Mouse (Mus musculus) lung, adult 2 months (tissue): ENCODE results near the gene Snx33. TPM values are rescaled to one million over a fixed set of nuclear protein-coding genes. Genes with fewer than 3 reads are reported as not detected.
A peak's percentile ranks its signal among the peaks of the same experiment; 100 is the strongest.

Experiments used
- DNase-seq: peaks from one replicate; pipeline ENCODE4 v3.0.0; 2022
- H3K4me1 ChIP-seq: fragments of 200-500 bp; 2 replicates; pipeline ENCODE4 v1.6.1; 2011; ENCODE audit warnings: low read length; ENCODE audit not compliant: control insufficient read depth, insufficient read depth
- H3K4me3 ChIP-seq: fragments of 200-500 bp; replicated peaks from 2 replicates; pipeline ENCODE3; 2011; ENCODE audit warnings: low read depth, mild to moderate bottlenecking, control low read depth, low read length; ENCODE audit errors: extremely low read depth
- CTCF ChIP-seq: fragments of 200-500 bp; IDR thresholded peaks from 2 replicates; pipeline ENCODE4 v1.5.1; 2011; ENCODE audit warnings: mild to moderate bottlenecking, low read length, control low read depth; ENCODE audit not compliant: insufficient read depth
- POLR2A ChIP-seq: fragments of 200-500 bp; IDR thresholded peaks from 2 replicates; pipeline ENCODE4 v1.6.1; 2011; ENCODE audit warnings: low read depth, mild to moderate bottlenecking, control low read depth, low read length, borderline replicate concordance; ENCODE audit errors: extremely low read depth
- WGBS: fragments of 180-500 bp; shearing (Covaris S2); methylation state at CpG from one replicate; pipeline ENCODE4 v1.1.7; 2018; 5-methylcytosine and 5-hydroxymethylcytosine counted together
- polyA plus RNA-seq: library from polyadenylated mRNA; depleted of rRNA; stranded (reverse); fragments of >200 nt; gene quantifications from 2 replicates; pipeline ENCODE4 v1.2.3, GENCODE M21; 2012

The Snx33 gene
- polyA plus RNA-seq, 1 experiment = 23.6 TPM

DNA sequence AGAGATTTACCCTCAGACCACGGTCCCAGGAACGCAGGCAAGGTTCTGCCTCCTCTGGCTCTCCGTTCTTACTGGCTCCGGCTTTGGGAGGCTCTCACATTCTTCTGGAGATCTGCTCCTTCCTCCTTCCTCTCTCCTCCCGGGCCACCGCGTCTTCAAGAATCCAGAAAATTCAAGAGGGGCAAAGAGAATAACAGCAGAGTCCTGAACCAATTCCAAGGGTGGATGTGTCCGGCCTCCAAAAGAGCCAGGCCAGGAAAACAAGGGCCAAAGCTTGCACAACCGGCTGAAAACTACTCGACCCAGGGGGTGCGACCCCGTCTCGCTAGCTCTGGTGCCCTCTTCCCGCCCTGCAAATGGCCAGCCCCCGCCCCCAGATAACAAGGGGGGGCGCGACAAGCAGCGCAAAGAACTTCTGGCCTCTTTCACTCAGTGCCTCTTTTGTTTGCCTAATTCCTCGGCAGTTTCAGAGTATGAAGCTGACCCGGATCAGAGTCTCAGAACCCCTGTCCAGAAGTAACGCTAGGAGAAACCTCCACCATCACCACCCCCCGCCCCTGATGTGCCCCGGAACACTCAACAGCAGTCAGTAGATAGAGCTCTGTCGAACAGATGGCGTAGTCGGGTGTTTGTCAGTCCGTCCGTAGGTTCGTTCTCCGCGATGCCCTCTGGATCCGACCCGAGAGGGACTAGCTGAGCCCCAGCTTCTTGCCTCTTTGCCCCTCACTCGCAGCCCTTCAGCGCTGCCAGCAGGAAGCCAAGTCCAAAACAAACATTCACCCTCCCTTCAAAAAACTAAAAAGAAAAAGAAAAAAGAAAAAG, 769 bp downstream of the Snx33 start:
- TF ChIP-seq CTCF (no peak), POLR2A (peak; percentile 60; the same call in 1 of the 2 replicates)
- Histone ChIP-seq H3K4me3 (peak overlapping the region; percentile 76), H3K4me1 (peaks cover 37% of the 10 kb centered on the region)
- 1% methylated on average over 35 of the region's 35 CpGs for WGBS
- peak; percentile 67 for DNase-seq

DNA sequence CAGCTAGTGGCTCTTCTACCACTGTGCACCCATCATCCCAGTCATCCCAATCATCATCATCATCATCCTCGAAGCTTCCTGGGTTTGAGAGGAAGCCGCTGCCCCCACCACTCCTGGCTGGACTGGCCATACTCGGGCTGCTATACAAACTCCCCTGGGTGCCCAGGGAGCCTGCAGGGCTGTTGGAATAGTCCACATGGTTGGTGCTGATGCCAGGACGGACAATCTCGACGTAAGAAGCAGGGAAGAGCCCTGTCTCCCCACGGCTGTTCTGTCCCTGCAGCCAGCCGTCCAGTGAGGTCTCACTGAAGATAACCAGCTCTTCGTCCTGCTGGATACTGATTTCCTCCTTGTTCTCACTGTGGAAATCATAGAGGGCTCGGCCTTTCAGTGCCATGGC, 1.8 kb downstream of the Snx33 start:
- DNase-seq = no peak
- H3K4me3 ChIP-seq = peak overlapping the region; percentile 76
- no peak for TF ChIP-seq CTCF
- TF ChIP-seq POLR2A = no peak
- H3K4me1 ChIP-seq = peaks cover 37% of the 10 kb centered on the region
- 66% methylated on average over 10 of the region's 10 CpGs for WGBS

DNA sequence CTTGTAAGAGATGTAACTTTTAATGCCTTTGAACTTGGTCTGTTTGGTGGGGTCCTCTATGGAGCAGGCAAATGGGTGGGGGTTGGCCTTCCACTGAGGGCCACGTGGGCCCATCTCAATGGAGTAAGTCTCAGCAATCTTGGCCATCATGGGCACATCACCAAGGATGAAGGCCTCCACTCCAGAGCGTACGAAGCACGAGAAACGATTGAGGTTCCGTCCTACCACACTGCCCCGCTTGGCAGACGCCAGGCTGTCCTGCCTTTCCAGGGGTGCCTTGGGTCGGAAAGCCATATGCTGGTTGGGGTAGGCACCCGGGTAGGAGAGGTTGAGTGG, 2.2 kb downstream of the Snx33 start:
- Histone ChIP-seq H3K4me1 (peaks cover 37% of the 10 kb centered on the region), H3K4me3 (peak overlapping the region; percentile 16)
- DNase-seq = no peak
- TF ChIP-seq CTCF (no peak), POLR2A (no peak)
- 89% methylated on average over 10 of the region's 10 CpGs for whole genome bisulfite sequencing

DNA sequence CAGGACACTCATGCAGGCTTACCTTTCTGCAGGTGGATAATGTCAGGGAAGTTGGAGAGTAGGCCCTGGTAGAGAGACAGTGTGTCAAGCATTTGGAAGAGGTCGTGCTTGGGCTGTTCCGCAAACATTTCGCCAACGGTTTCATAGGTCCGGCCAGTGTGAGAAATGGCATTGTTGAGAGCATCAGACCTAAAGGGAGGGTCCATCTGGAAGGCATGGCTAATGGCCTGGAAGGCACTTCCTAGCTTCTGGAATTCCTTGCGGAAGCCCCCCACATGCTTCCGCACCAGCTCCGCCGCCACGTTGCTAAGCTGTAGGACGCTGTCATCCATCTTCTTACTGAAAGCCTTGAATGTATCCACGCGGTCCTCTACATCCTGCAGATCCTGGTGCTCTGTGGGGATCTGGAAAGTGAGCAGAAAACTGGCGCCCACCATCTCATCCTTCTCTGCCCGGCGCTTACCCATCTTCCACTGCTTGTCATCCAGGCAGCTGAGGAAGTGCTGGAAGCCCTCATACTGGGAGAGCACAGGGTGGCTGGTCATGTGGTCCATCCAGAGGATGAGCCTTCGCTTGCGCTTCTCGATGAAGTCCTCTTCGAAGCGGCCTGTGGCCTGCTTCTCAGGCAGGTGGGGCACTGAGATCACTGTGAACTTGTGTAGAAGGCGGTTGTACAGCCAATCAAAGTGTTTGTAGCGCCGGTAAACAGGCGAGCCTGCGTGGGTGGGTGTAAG, 2.7 kb downstream of the Snx33 start:
- Histone ChIP-seq H3K4me3 (peak overlapping the region; percentile 42), H3K4me1 (peaks cover 37% of the 10 kb centered on the region)
- 58% methylated on average over 26 of the region's 26 CpGs for WGBS
- no peak for DNase-seq
- TF ChIP-seq CTCF (no peak), POLR2A (no peak)

- WGBS = 5% methylated on average over 7 of the region's 7 CpGs
- TF ChIP-seq POLR2A (peak; percentile 52; the same call in 1 of the 2 replicates), CTCF (no peak)
- DNase-seq = peak; percentile 72
- Histone ChIP-seq H3K4me1 (peaks cover 37% of the 10 kb centered on the region), H3K4me3 (peak overlapping the region; percentile 51)
These were observed 3.5 kb downstream of the Snx33 start for GRCm38 (mm10) chr9:56924651-56925027.

GRCm38 (mm10) chr9:56923841-56924650, 4.1 kb downstream of the Snx33 start:
- 39% methylated on average over 8 of the region's 8 CpGs for WGBS
- no peak for DNase-seq
- Histone ChIP-seq H3K4me3 (peak overlapping the region; percentile 51), H3K4me1 (peaks cover 37% of the 10 kb centered on the region)
- no peak for TF ChIP-seq CTCF
- TF ChIP-seq POLR2A = no peak

DNA sequence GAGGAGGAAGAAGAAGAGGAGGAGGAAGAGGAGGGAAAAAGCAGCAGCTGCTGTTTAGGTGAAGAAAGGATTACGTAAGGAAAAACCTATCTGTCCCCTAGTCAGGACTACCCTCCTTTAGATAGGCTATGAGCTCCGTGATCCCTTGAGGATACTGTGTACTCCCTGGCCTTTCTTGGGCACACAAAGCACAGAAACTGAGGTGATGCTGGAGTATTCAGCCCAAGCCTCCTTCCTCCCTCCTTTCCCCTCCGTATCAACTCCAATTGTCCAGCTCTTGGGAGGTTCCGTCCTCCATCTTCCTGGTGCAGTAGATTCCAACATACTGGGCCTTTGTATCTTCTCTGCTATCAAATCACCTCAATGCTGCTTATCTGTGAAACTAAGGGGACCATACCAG, 5.4 kb downstream of the Snx33 start:
- WGBS = 67% methylated on average over 4 of the region's 4 CpGs
- Histone ChIP-seq H3K4me3 (no peak overlapping the region), H3K4me1 (peaks cover 35% of the 10 kb centered on the region)
- no peak for TF ChIP-seq CTCF
- TF ChIP-seq POLR2A = no peak
- DNase-seq = no peak

DNA sequence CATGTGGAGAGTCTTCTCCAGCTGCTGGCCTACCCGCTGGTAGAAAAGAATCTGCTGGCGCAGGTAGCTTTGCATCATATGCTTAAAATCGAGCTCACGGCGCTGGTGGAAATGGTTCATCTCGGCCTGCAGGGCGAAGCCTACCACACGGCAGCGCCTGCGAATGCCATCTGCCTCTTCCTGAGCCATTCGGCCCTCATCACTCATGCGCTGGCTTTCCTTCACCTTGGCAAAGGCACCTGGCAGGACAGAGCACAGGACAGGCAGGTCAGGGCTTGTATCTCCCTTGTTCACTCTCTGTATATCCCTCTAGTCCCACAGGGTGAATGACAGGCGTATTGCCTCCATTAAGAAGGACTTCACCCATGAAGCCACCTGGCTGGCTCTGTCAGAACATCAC, 9.7 kb downstream of the Snx33 start:
- WGBS = 93% methylated on average over 13 of the region's 13 CpGs
- Histone ChIP-seq H3K4me3 (no peak overlapping the region), H3K4me1 (peaks cover 7% of the 10 kb centered on the region)
- DNase-seq = no peak
- TF ChIP-seq POLR2A = no peak
- TF ChIP-seq CTCF = no peak

DNA sequence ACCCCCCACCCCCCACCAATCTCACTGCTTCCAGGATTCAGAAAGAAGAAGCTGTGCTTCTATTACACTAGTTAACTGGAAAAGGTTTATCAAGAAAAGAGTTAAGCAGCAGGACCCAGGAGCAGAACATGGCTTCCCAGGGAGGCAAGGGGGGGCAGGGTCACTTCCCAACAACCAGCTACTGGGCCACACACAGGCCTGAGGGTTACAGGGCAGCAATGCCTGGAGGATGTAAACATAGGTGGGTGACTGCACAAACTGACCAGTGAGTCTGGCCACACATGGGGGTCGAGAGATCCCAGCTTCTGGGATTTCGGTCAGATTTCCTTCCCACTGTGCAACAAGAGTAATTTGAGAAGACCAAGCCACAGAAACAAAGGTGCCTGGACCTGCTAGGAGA, 11.0 kb downstream of the Snx33 start:
- TF ChIP-seq POLR2A = no peak
- DNase-seq = no peak
- 84% methylated on average over 2 of the region's 2 CpGs for WGBS
- Histone ChIP-seq H3K4me1 (no peaks in the 10 kb centered on the region), H3K4me3 (no peak overlapping the region)
